Mouse (Mus musculus) olfactory bulb, adult 2 months (tissue): Measurements from ENCODE around the gene Ciao2a.

Experiments used
- CTCF ChIP-seq: fragments of 200-500 bp; IDR thresholded peaks from 2 replicates; pipeline ENCODE4 v1.5.1; 2012; ENCODE audit warnings: low read depth, mild to moderate bottlenecking, low read length, moderate library complexity; ENCODE audit not compliant: insufficient read depth
- POLR2A ChIP-seq: fragments of 200-500 bp; IDR thresholded peaks from 2 replicates; pipeline ENCODE4 v1.6.1; 2012; ENCODE audit warnings: mild to moderate bottlenecking, low read depth, low read length, moderate library complexity; ENCODE audit not compliant: insufficient read depth

DNA sequence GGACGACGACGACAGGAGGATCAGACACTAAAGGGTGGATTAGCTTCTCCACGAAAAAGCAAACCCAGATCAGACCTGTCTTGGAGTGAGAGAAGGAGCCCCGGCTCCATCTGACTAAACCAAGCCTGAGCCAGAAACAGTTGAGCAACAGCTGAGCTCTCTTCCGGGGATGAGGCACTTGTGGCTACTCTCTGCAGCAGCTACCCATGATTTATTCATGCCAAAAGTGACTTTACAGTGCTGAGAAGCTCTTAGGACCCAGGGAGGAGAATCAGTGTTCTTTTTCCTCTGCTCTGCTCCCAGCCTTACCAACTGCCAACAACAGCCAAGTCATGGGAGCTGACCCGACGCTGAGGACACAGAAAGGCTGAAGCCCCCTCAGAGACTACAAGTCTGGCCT lies 9.5 kb upstream of the Ciao2a start:
- TF ChIP-seq POLR2A (no peak), CTCF (no peak)
